Mouse (Mus musculus) lung, postnatal 14 days (tissue): ENCODE measurements at regions not wholly inside any gene's neighbourhood (a gene's known extent, or its start where the extent isn't known, plus 50 kb on each side); places are given as distances from the start of the nearest gene placed in this dataset.

ENCODE experiments used
- DNase-seq: peaks from one replicate; pipeline ENCODE4 v3.0.0; 2021

DNA sequence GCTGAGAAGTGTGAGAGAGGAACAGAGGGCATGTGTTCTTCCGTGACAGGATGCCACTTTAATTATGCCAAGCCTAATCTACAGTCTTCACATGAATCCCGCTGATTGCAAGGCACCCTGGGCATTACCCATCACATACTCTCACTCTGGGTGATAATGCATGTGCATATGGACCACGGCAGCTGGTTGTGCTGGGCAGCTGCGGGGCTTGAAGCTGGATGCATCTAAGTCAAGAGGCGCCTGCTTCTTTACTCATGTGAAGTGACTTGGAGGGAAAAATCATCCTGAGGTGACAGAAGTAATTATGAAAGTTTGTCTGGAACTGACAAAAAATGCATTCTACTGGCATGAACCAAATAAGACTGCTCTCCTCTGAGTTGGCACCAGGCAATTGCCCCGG is 311.2 kb downstream of the Icos start:
- DNase-seq, result no peak

DNA sequence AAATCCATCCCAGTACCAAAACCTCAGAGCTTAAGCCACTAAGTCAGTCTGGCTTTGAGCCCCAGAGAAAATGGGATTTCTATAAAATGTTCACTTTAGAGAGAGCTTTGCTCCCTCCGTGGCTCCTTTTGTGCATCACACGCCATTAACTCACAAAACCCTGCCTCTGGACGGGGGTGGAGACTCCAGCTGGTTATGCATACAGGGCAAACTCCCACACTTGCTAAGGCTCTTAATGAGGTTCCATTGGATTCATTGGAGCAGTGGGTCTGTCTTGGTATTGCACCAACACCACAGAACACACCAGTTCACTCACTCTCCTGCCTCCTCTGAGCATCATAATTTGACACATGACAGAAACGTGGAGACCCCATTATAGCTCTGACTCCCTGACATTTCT is 311.8 kb downstream of the Icos start:
- no peak for DNase-seq

DNA sequence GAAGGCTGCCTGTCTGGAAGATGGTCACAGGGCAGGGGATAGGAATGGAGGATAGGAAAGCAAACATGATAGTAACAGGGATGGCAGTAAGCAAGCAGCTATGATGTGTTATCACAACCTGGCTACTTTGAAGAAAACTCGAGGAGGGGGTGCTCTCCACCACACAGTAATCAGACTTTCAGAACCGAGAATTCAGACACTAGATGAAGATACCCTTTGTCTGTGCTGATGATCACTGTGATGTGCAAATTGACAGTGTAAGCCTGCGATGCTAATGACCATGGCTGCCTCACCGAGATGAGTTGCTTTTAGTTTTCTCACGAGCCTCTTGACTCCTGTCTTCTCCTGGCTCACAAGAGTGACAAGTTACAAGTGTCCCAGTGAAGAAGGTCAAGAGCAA is 315.4 kb downstream of the Icos start:
- no peak for DNase-seq

DNA sequence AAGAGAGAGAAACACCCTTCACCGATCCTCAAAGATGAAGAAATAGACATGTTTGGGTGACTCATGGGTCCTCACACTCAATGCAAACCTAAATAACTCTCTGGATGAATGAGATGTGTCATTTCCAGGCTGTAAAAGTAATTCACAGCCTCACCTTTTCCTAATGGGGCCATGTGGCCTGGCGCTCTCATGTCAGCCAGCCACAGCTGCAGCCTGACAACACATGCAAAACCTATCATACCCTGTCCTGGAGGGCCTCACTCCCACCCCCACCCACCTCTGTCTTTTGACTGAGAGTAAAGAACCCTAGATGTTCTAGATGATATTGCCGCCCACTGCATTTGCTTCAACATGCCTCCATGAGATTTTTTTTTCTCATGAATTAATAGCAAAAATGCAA is 317.5 kb downstream of the Icos start:
- DNase-seq, result no peak

DNA sequence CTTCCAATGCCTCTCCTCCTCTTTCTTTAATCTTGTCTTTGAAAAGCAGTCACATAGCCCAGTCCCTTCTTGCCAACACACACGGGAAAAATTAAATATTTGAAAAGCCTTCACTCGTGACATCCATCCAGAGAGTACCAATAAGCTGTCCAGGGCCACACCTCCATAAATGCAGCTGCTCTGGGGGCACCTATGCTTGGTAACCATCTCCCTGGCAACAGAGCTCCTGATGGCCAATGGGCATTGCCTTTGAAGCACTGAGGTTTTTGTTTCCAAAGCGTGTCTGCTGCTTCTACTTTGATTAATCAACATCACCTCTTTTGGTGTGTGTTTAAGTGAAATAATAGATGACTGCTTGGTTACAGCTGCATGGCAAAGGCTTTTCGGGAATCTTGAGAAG is 319.1 kb downstream of the Icos start:
- no peak for DNase-seq

DNA sequence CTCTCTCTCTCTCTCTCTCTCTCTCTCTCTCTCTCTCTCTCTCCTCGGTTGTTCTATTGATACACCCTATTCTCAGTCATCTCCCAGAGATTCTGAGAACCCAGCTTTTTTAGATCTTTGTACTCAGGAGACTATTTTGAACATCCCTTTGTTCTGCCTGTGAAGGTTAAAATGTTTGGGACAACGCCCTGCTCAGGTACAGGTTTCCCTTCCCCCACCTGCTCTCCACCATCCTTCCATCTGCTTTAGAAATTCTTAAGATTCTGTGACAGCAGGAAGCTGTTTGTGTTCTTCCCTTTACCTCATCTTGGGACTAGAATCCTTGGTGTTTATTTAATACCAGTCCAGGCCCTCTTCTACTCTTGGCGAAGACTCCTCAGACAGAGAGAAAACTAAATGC is 319.6 kb downstream of the Icos start:
- DNase-seq, result no peak

DNA sequence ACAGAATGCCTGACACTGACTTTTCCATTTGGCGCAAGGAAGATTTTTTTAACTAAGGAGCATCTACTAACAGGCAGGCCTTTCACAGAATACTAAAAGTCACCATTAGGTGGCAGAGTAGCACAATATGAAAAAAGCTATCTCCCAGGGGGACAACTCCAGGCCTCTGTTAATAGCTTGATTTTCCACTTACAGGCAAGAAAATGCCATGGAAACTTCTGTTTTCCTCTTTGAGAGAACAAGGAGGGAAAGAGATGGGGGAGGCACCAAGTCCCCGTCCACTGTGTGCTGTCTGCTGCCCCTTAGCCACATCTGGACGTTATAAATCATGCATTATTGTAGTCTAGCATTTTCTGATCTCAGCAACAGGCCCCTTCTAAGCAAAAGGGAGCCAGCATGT is 320.3 kb downstream of the Icos start:
- DNase-seq, result peak; percentile 39

DNA sequence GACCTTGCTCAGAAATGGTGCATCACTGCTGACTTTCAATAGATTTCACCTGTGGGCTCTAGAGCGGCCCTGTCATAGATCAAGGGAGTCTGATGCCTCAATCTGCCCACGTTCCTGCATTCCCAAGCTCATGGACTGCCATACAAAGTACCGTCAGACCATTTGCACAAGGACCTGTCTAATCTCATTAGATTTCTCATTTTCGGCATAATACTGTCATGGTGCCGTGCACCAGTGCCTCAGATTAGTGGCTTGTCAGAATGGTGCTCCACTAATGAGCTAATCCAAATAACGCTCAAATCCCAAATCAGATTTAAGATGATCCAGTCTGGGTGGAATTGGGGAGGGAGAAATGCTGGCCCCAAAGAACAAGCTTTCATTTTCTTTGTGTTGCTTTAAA is 321.1 kb downstream of the Icos start:
- no peak for DNase-seq

DNA sequence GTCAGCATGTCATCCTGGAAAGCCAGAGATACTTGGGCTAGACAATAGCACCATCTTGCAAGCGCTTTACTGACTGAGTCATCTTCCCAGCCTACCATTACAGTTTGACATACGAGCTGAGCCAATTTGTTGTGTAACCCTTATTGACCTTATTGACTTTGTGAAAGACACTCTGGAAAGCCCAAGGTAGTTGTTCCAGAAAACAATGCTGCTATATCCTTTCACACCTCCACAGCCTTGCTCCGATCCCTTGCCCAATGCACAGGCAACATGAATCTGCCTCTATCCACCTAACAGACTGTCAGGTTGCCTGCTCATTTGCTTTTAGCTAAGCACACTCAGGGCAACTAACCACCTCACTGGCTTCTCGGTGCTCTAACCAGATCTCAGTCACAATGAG is 322.8 kb downstream of the Icos start:
- no peak for DNase-seq

DNA sequence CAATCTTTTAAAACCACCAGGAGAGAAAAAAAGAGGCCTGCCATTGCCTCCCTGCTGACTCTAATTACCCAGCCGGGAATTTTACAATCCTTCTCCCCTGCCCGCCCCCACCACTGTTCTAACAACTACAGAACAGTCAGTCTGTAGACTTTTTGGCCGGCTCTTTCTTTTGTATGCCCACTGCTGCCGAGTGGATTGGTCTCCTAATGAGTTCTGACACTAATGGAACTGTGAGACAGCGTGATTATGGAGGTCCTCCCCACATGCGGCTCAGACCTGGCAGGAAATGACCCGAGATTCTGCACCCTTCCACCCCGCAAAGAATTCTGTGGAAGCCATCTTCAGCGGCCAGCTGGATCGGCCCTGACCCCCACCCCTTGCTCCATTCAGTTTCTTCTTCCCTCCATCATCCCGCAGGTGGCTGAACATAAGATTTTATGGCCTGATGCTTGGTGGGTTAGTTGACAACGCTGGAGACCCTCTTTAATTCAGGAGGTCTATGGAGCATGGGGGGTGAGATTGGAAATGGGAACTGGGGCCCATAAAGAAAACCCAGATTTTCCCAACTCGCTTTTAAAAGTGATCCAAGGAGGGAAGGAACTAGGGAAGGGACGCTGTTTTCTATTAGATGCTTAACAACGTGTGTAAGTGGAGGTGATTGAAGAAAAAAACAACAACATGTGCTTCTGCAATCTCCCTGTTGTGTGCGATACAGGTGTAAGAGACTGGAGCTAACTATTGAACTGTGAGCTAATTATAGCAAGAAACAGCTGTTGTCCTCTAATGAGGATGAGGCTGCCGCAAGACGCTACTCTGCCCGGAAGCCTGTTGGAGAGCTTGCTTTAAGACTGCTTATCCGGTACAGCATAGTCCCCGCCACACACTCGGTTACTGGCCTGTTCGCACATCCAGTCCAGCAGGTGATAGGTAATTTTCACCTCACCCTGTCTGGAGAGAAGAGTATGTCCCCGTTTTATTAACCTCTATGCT is 323.6 kb downstream of the Icos start:
- DNase-seq, result no peak

DNA sequence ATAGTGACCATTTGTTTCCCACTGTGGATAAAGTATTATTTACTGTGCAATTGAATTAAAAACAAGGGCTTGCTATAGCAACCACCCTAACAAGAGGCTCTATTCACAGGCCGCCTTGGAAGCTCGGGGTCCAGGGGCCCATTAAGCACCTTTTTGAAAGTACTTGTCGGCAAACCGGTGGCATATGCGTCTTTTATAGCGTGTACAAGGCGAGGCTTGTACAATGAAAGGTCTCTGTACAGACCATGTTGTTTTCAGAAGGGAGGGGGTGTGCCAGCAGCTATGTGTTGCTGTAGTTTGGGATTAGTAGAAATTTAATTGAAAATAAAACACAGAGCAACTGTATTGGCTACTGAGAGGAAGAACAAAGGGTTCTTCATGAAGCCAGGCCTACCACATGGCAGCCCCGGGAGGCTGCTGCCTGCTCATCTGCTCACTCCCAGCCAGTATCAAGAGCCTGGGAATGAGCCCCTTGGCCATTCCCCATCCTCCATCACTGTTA is 324.9 kb downstream of the Icos start:
- DNase-seq, result no peak

DNA sequence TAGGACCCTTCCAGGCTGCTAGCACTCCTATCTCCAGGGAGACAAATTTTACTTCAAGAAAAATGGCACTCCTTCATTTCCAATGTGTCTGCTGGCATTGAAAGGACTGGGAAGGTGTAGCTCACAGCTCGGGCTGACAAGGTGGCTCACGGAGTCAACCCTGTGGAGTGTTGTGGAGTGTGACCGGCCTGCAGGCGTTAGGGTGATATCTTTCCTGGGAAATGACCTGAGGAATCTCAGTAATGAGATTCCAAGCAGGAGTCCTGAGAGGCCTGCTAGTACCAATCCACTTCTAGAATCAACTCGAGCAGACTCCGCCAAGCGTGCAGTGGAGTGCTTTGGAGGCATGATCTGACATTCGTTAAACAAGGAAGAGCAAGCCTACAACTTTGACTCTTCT is 328.6 kb downstream of the Icos start:
- DNase-seq, result no peak

DNA sequence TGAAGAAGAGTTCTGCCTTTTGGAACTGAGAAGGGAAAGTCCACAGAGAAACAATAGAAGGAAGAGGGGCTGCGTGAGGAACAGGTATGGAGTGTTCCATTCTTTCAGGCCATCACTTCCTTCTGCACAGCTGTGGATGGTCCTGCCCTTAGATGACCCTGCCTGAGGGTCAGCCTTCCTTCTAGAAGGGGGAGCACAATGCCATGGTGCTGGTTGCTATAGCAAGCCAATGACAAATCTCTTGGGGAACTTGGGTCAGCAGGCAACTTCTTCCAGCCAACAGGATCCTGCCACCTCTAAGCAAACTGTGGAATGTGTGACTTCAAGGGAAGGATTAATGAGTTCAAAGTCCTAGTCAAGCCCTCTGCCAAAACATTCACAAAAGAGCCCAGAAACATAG is 329.1 kb upstream of the Pard3b start:
- no peak for DNase-seq

DNA sequence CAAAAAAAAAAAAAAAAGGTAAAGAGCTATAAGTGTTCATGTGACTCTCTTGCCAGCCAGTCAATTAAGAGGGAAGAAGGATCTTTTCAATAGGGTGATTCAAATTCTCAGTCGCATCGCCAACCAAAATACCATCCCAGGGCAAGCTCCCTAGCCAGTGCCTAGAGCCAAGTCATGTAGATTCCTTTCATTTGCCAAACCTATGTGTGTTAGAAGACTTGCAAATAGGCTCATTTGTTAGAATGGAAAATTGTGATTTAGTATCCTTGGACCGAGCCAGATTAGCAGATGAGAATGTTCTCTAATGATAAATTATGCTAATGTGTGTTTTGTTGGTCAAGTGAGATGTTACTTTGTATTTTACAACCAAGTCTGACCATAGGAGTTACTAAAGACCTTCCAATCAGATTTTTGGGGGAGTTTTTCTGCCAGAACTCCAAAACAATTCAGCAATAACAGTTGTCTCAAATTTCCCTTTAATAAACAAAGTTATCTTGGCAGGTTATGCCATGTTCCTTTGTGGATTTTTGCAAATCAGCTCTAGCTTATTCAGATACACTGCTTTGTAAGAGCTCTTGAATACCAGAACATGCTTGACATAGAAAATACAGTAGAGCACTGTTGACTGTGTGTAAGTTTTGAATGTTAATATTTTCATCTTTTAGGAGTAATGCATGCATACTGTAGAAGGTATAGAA is 328.4 kb upstream of the Pard3b start:
- DNase-seq, result no peak

DNA sequence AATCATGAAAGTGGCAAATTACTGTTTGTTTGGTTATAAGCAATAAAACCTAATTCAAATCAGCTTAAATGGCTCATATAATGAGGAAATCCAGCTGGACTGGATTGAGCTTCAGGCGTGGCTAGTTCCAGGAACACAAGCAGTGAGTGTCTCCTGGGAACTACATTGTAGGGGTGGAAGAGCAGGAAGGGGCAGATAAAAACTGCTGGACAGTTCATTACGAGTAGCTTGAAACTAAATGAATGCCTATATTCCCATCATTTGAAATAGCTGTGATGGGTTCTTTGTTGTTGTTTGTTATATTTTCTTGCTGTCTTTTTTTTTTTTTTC is 327.9 kb upstream of the Pard3b start:
- no peak for DNase-seq

DNA sequence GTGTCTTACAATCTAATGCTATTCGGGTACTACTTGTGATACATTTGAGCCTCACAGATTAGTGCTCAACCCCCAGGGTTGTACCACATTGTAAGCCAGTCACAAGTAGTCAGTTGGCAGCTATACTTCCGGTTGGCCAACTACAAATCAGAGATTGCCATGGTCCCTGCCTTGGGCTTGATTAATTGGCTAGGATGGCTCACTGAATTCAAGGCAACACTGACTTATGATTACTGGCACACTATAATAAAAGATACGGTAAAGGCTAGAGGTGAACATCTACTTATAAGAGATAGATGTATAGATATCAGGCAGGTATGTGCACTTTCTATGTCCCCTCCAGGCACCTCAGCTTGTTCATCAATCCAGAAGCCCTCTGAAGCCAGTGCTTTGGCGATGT is 325.4 kb upstream of the Pard3b start:
- DNase-seq, result no peak

DNA sequence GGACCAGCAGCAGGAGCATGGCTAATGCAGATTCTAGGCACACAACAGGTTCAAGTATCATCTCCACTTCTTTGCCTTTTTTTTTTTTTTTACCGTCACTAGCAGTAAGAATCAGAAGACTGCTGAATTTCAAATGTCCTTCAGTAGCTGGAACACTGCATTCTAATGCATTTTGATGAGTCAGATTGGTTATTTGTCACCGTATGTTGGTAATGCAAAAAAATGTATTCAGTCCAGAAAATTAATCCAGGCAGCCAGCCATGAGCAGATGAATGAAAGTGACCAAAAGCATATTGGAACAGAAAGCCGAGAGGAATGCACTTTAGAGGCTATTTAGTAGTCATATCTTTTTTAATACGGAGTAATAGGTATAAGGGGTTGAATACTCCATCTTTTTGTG is 322.4 kb upstream of the Pard3b start:
- DNase-seq, result no peak

DNA sequence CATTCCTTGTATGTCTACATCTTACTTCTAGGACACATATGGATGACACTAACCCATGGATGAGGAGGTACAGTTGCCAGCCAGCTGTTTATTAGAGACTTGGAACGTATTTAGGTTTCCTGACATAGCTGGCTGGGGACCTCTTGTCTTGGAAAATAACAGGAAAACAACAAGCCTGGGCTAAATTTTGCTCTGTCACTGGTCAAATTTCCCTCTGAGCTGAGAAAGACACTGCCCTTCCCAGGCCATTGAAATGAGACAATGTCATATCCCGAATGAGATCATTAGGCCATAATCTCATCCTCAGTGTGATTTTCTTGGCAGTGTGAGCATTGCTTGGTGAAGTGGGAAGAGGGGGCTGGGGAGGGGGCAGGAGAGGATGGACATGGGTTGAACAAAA is 321.9 kb upstream of the Pard3b start:
- no peak for DNase-seq

DNA sequence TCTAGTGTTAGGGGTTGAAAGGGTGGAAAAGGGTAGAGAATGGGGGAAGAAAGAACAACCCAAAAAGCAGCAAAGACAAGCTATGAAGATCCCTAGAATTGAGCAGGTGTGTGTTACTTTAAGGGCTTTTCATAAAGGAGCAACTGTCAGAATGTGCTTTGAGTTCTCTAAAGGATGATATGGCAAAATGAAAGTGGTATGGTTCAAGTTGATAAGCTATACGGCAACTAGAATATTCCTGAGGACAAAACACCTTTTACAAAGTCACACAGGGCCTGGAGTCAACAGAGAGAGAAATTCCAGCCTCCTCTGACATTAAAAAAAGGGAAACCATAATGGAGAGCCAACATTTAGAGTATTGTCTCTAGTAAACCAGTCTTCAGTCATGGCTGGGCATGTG is 320.6 kb upstream of the Pard3b start:
- no peak for DNase-seq

DNA sequence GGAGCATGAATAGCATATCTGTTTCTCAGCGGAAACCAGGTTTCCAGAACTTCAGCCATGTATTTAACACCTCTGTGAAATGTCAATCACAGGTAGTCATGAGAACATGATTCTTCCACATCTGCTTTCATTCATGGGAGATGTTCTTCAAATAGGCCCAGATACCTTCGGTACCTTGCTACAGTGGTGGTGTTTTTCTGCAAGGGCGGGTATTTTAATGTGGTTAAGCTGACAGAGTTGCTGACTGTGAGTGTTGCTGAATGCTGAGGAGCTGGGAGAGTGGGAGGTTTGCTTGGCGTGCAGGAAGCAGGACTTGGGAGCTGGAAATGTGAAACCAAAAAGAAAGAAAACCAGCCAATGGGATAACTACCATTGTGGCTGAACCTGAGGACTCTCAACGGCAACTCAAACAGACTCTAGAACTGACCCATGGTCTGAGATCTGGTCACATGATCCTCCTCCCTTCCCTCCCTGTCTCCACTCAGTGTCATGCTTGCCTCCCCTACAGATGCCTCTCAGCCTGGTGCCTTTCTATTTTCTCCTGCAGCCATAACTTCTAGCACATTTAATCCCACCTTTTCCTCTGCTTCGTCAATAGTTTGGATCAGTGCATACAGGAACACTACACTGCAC is 317.0 kb upstream of the Pard3b start:
- no peak for DNase-seq

DNA sequence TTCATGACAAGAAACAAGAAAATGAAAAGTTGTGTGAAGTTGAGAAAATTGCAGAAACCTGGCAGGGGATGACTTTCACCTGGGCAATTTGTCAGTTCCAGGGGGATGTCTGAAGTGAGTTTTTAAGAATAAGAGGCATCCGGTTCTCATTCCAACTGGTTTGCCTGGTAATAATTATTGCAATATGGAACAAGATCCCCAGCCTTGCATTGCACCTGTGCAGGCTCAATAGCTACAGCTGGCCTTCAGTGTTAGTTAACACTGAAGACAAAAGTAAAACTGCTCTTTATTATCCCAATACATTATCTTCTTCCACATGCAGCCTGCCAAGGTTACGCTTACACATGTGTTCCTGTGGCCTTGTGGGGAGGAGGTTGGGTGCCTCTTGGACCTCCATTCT is 307.2 kb upstream of the Pard3b start:
- DNase-seq, result no peak

DNA sequence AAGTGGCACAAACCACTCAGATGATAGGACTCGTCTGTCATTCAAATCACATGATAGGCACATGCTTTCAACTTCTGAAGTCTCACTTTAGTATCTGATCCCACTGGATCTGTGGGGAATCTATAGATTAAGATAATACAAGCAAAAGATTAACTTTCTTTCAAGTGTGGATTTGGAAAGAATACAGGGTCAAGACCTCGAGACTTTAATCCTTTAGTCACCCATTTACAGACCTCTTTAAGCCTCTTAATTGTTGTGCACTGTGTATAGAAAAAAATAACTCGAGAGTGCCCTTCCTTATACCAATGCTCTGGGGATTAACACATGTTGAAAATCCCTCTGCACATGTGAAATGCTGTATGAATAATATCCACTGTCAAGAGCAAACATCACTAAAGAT is 306.7 kb upstream of the Pard3b start:
- no peak for DNase-seq

DNA sequence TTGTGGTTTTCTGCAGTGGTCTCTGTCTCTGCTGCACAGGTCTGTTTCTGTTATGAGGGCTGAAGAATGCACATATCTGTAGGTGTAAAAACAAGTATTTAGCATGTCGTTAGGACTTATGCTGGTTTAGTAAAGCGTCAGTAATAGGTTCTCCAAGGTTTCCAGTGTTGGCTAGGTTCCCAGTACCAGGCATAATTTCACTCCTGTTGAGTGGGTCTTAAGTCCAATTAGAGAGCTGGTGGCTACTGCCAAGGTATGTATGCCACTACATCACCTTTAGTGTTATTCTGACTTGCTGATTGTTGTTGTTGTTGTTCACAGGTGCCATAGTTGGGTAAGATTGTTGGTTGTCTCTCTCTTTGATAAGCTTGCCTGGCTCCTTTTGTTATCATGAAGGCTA is 302.3 kb upstream of the Pard3b start:
- DNase-seq, result no peak

DNA sequence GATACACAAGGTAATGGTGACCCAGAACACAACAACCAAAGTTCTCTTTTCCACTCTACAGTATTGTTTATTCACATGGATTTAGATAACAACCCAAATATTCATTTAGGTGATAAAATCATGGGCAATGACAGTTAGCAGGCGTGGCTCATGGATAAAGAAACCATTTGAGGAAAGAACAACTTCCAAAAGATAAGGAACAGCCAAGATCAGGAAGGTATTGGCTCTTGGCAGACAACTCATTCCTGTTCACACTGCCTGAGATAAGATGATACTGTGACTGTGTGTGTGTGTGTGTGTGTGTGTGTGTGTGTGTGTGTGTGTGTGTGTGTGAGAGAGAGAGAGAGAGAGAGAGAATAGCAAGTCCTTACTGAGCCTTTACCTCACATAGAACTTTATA is 285.7 kb upstream of the Pard3b start:
- no peak for DNase-seq
